Mouse (Mus musculus) G1E (cell line): ENCODE data around the gene Clcnka. TPM values are rescaled to one million over a fixed set of nuclear protein-coding genes. Genes with fewer than 3 reads are reported as not detected.

Experiments used
- ATAC-seq: 2 replicates; pipeline ENCODE4 v1.8.0; 2016; ENCODE audit warnings: mild to moderate bottlenecking; ENCODE audit not compliant: insufficient number of reproducible peaks, poor library complexity, low FRiP score, severe bottlenecking; ENCODE audit errors: extremely low read depth
- DNase-seq: peaks from one replicate; pipeline ENCODE4 v3.0.0; 2012; ENCODE audit warnings: low spot score
- H3K27me3 ChIP-seq: 2 replicates; pipeline ENCODE4 v1.6.1; 2012; ENCODE audit warnings: mild to moderate bottlenecking, low read length, inconsistent platforms; ENCODE audit not compliant: insufficient read depth
- H3K36me3 ChIP-seq: replicated peaks from 2 replicates; pipeline ENCODE3; 2012; ENCODE audit warnings: mild to moderate bottlenecking, inconsistent platforms
- H3K4me1 ChIP-seq: 2 replicates; pipeline ENCODE4 v1.6.1; 2012; ENCODE audit warnings: low read depth, low read length, inconsistent platforms, mixed read lengths; ENCODE audit not compliant: insufficient read depth
- H3K4me3 ChIP-seq: 2 replicates; pipeline ENCODE4 v1.5.1; 2012; ENCODE audit warnings: low read depth, mild to moderate bottlenecking, inconsistent platforms, low read length, moderate library complexity, mixed read lengths
- H3K9me3 ChIP-seq: replicated peaks from 2 replicates; pipeline ENCODE4 v1.6.1; 2012; ENCODE audit warnings: inconsistent platforms
- CTCF ChIP-seq: IDR thresholded peaks from 2 replicates; pipeline ENCODE4 v1.5.1; 2012; ENCODE audit warnings: low read depth, low read length, inconsistent platforms, mixed read lengths
- GATA1 ChIP-seq: IDR thresholded peaks from 2 replicates; pipeline ENCODE4 v1.6.1; 2012; ENCODE audit warnings: borderline replicate concordance, low read length, inconsistent platforms, mixed read lengths
- GATA2 ChIP-seq: IDR thresholded peaks from 2 replicates; pipeline ENCODE4 v1.6.1; 2012; ENCODE audit warnings: low read depth, low read length, inconsistent platforms, borderline replicate concordance
- POLR2AphosphoS5 ChIP-seq: IDR thresholded peaks from 2 replicates; pipeline ENCODE4 v1.6.1; 2012; ENCODE audit warnings: low read depth, low read length, inconsistent platforms; ENCODE audit not compliant: insufficient replicate concordance
- TAL1 ChIP-seq: conservative IDR thresholded peaks from 2 replicates; pipeline ENCODE4 v1.6.1; 2012; ENCODE audit warnings: low read depth, low read length, inconsistent platforms, mixed read lengths
- polyA plus RNA-seq: library from polyadenylated mRNA; stranded (reverse); fragments of >175 nt; gene quantifications from 2 replicates; pipeline ENCODE4 v1.2.3, GENCODE M21; 2012
- total RNA-seq, 2 experiments: library from RNA; stranded (forward) in 1 of 2; stranded (reverse) in 1 of 2; fragments of 200-1000 nt in 1 of 2; fragments of >200 nt in 1 of 2; fragmentation: Nextera tagmentation in 1 of 2; gene quantifications; 2 replicates each; pipeline ENCODE4 v1.2.3; 2014 to 2017

Clcnka gene
- total and polyA plus RNA-seq, 3 experiments: not detected

DNA sequence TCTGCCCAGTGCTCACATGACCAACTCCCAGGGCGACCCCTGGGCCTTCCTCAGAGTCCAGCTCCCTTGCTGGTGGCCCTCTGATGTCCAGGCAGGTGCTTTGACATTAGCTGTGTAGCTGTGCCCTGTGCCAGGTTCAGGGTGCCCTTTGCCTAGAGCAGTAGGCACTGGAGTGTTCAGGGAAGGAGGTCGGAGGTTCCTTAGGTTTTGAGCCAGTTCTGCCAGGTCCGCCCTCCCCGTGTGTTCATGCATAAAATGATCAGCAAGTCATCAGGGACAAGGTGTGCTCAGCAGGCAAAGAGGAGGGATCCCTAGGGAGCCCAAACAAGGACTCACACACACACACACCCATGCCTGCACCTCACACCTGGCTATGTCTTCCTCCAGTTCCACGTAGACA is 45.5 kb downstream of the Clcnka start:
- TF ChIP-seq GATA1: no peak
- TF ChIP-seq POLR2AphosphoS5: no peak
- no peak for TF ChIP-seq GATA2
- no peak for TF ChIP-seq TAL1
- no peak for TF ChIP-seq CTCF
- DNase-seq (no peak), ATAC-seq (no peak)
- Histone ChIP-seq H3K36me3 (no peaks in the 10 kb centered on the region), H3K9me3 (peaks cover 2% of the 10 kb centered on the region; the same call in 1 of the 2 replicates), H3K4me3 (no peak overlapping the region), H3K4me1 (no peaks in the 10 kb centered on the region), H3K27me3 (peaks cover 3% of the 10 kb centered on the region; the same call in 1 of the 2 replicates)

DNA sequence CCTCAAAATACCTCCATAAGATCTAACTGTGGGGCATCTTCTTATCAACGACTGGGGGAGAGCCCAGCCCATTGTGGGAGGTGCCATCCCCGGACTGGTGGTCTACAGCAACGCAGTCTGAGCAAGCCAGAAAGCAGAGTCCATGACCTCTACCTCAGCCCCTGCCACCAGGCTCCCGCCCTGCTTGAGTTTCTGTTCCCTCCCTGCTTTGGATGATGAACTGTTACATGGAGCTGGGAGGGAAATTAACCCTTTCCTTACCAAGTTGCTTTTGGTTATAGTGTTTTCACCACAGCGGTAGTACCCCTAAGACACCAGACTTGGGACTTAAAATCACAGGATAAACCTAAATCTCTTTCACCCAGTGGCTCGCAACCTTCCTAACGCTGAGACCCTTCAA is 46.6 kb downstream of the Clcnka start:
- Histone ChIP-seq H3K27me3 (peaks cover 3% of the 10 kb centered on the region; the same call in 1 of the 2 replicates), H3K4me1 (no peaks in the 10 kb centered on the region)
- DNase-seq: no peak

DNA sequence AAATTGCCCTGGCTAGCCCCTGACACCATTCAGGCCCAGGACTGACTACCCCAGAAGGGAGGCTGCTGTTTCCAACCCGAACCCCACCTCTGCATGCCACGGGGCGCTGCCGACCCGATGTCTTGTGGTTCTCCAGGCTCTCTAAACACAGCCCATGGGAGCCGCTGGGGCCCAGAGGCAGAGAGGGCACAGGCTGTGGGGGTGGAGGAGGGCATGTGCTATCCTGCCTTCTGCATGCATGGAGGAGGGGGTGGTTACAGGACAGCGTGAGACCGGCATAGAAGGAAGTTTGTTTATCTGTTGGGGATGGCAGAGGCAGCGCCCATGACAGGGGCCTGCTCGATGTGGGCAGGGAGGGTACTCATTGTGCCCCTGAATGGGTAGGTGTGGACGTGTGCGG is 48.5 kb downstream of the Clcnka start:
- Histone ChIP-seq H3K4me1 (no peaks in the 10 kb centered on the region), H3K4me3 (no peak overlapping the region), H3K36me3 (no peaks in the 10 kb centered on the region), H3K9me3 (no peaks in the 10 kb centered on the region), H3K27me3 (peaks cover 3% of the 10 kb centered on the region; the same call in 1 of the 2 replicates)
- ATAC-seq (no peak), DNase-seq (no peak)
- TF ChIP-seq TAL1 (no peak), GATA1 (no peak), GATA2 (no peak), CTCF (no peak), POLR2AphosphoS5 (no peak)

More for the DNA sequence above, 46.6 kb downstream of the Clcnka start:
- TF ChIP-seq GATA2: no peak
- no peak for TF ChIP-seq GATA1
- TF ChIP-seq CTCF: no peak
- TF ChIP-seq TAL1: no peak
- TF ChIP-seq POLR2AphosphoS5: no peak
- no peak overlapping the region for H3K4me3 ChIP-seq
- no peak for ATAC-seq
- H3K36me3 ChIP-seq: no peaks in the 10 kb centered on the region
- H3K9me3 ChIP-seq: no peaks in the 10 kb centered on the region

DNA sequence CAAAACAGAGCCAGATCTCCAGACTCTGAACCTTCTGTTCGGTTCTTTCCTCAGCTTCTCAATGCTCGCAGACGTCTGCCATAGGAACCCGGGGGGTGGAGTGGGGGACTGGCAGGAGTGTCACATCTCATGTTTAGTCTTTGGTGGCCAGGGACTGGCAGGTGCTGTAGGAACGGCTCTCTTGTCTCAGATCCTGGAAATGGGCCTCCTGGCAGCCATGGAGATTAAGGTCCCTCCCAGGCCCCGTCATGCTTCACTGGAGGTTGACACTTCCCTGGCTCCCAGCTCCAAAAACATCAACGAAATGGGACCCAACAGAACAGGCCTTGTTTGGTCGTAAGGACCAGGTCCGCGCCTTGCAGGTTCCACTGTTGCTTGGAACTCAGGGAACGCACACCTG is 49.9 kb downstream of the Clcnka start:
- peaks cover 3% of the 10 kb centered on the region; the same call in 1 of the 2 replicates for H3K27me3 ChIP-seq
- TF ChIP-seq POLR2AphosphoS5 (no peak), CTCF (no peak), TAL1 (no peak), GATA2 (no peak), GATA1 (no peak)

DNA sequence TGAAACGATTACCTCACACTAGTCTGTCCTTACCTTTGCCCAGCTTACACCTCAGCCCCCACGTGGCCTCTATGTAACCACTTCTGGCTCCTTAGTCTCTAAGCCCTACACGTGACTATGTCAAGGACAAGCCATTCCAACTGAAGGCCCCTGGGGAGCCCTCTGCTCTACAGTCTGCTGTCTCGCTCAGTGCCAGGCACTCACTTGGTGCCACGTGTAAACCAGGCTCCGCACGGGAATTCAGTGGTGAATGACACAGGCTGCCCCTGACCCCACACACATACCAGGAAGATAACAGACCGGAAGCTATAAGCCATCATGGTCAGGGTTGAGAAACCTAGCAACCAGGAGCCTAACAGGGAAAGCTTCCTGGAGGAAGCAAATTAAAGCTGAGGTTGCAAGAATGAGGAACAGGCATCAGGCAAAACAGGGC is 51.1 kb downstream of the Clcnka start:
- no peak for TF ChIP-seq GATA1
- TF ChIP-seq GATA2: no peak
- TF ChIP-seq TAL1: no peak
- no peak for TF ChIP-seq POLR2AphosphoS5
- no peak for TF ChIP-seq CTCF
- DNase-seq: no peak
- no peaks in the 10 kb centered on the region for H3K9me3 ChIP-seq
- no peaks in the 10 kb centered on the region for H3K4me1 ChIP-seq
- H3K27me3 ChIP-seq: peaks cover 5% of the 10 kb centered on the region; the same call in 1 of the 2 replicates
- H3K4me3 ChIP-seq: no peak overlapping the region
- no peak for ATAC-seq
- no peaks in the 10 kb centered on the region for H3K36me3 ChIP-seq

More for the DNA sequence above, 49.9 kb downstream of the Clcnka start:
- Histone ChIP-seq H3K4me3 (no peak overlapping the region), H3K9me3 (no peaks in the 10 kb centered on the region), H3K36me3 (no peaks in the 10 kb centered on the region), H3K4me1 (no peaks in the 10 kb centered on the region)
- DNase-seq (no peak), ATAC-seq (no peak)

DNA sequence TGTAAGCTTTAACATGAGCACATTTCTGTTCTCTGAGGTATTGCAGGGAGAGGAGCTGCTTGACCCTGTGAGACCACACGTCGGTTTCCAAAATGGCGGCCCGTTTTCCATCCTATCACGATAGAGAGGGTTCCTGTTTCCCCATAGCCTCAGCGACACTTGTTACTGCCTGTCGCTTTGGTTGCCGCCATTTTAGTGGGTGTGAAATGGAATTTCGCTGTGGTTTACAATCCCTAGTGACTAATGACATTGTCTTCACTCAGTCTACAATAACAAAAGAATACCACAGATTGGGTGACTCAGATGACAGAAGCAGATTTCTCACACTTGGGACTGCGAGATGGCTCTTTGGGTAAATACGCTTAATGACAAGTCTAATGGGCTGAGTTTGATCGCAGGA is 53.3 kb downstream of the Clcnka start:
- DNase-seq (no peak), ATAC-seq (no peak)
- no peak for TF ChIP-seq GATA1
- TF ChIP-seq TAL1: no peak
- no peak for TF ChIP-seq GATA2
- Histone ChIP-seq H3K4me1 (no peaks in the 10 kb centered on the region), H3K9me3 (no peaks in the 10 kb centered on the region), H3K4me3 (no peak overlapping the region), H3K27me3 (0 out of 2 replicates have a peak, but pooled peaks cover 2% of the 10 kb centered on the region), H3K36me3 (no peaks in the 10 kb centered on the region)

DNA sequence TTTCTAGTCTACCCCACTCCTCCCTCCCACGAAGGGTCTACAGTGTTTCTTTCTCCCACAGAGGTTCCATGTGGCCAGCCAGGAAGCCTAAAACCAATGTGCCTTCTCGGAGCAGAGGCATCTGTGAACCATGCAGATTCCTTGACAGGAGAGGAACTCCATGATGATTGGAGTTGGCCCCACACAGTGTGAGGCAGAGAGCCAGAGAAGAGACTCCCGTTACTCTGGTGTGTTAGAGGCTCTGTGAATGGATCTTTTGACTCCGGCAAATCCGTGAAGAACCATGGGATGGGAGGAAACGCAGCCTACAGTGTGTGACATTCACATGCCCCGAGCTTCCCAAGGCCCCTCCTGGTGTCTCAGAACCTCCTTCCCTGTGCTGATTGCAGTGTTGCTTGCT is 55.0 kb downstream of the Clcnka start:
- no peak for DNase-seq
- Histone ChIP-seq H3K27me3 (peaks cover 2% of the 10 kb centered on the region; the same call in 1 of the 2 replicates), H3K4me1 (no peaks in the 10 kb centered on the region), H3K9me3 (no peaks in the 10 kb centered on the region), H3K36me3 (no peaks in the 10 kb centered on the region), H3K4me3 (no peak overlapping the region)
- ATAC-seq: no peak
- TF ChIP-seq GATA1: no peak
- TF ChIP-seq CTCF: no peak
- no peak for TF ChIP-seq GATA2
- TF ChIP-seq TAL1: no peak
- TF ChIP-seq POLR2AphosphoS5: no peak
